Mouse (Mus musculus): Measurements from ENCODE around the gene Cep70. TPM values are rescaled to one million over a fixed set of nuclear protein-coding genes. Genes with fewer than 3 reads are reported as not detected.

The Cep70 gene
- total RNA-seq (2015; ENCODE audit: low replicate concordance) (128 and 183 TPM in 2 replicates), total RNA-seq (2017; ENCODE audit: low replicate concordance) (189 and 248 TPM in 2 replicates)

DNA sequence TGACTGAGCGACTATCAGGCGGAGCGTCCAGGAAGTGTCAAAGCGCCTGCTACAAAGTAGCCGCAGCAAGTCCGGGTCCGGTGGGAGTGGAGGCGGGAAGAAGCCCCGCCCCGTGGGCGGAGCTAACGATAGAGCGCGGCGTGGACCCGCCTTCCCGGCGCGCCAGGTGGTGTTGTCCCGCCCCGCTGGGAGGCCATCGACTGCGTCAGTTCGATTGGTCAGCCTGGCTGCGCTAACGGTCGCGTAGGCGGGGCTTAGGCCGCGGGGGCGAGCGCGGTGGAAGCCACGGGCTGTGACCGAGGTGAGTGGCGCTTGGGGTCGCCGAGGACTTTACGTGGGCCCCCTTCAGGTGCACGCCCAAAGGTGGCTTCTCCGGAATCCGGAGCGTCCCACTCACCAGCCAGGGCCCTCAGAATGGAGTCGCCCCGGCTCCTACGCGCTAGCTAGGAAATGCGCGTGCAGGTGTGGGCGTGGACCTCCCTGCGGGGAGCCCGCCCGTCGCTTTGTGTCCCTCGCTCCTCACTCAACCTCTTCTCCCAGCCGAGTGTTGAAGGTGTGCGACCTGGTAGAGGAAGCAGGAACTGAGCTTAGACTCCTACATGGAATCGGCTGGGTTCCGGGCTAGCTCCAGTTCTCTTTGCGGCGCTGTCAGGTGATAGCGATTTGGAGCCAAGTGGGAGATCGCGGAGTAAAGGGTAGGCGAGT is at the start of gene Cep70:
TSS of gene Cep70 (plus strand) at position 178 of the 705 bp plus-strand sequence.
- peak; percentile 84 for ATAC-seq (replicated peaks; ENCODE audit: low FRiP score, poor library complexity, severe bottlenecking)

DNA sequence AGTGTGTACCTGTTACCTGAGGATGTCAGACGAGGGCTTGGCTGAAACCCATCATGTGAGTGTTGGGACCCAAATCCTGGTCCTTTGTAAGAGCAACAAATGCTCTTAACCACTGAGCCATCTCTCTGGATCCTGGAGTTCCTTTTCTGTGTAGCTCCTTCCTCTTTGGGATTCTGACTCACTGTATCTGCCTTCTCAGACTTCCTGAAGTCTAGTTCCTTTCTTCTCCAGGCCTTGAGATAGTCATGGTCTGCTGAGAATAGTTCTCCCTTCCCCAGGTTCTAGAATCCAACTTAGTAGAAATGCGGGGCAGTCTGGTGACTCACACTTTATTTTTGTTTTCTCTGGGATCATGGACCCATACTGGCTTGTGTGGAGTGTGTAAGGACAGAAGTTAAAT is 30.5 kb upstream of the Cep70 start:
- ATAC-seq (replicated peaks; ENCODE audit: low FRiP score, poor library complexity, severe bottlenecking): no peak

DNA sequence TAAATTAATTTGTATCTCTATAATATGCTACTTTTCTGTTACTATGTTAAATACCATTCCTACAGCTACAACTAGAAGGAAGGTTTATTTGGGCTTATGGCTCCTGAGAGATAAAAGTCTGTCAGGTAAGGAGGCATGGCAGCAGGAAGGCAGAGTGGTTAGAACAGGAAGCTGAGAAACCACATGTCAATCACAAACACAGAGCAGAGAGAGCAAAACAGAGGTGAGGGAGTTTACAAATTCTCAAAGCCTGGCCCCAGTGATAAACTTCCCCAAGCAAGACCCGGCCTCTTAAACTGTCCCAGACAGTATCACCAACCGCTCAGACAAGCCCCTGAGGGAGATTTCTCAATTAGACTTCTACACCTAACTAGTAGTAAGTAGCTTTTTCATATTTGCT is 27.0 kb upstream of the Cep70 start:
- ATAC-seq (replicated peaks; ENCODE audit: low FRiP score, poor library complexity, severe bottlenecking): no peak

DNA sequence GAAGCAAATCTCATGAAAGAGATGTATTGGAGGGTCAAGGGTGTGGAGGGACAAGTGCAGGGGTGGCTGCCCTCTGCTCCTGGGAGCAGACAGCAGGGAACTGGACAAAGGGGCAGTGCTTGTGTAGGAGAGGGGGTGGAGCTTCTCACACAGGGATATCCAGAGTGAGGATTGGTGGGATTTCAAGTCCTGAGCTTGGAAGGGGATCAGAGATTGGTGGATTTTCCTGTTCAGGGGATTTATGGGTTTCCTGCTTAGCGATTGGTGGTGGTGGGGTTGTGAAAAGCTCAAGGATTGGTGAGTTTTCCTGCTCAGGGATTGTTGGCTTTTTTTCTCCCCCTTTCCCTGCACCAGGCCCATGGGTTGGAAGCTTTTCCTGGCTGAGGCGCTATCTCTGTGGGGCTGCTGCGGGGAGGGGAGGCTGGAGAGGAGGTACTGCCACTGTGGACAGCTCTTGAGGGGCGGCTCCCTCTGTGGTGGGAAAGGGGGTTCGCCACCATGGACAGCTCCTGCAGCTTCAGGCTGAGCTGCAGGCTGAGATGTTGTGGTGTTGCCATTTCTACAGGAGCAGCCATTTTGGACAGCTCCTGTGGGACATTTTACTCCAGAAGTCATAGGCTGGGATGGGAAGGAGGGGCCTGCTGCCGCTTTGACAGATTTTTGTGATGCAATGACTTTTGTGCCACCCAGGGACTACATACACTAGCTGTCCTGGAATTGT is 25.0 kb upstream of the Cep70 start:
- ATAC-seq (replicated peaks; ENCODE audit: low FRiP score, poor library complexity, severe bottlenecking): no peak

DNA sequence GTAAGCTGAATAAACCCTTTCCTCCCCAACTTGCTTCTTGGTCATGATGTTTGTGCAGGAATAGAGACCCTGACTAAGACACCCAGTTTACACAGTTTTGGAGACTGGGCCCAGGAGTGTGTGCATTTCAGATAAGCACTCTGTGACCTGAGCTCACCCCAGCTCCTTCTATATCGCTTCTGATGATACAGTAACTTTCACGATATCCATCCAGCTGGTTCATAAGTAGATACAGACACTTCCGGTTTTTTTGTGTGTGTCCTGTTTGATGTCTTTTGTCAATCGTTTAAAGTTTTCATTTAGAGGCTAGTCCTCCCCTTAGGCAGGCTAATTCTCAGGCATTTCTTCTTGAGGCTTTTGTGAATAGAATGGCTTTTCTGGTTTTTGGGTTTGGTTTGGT is 21.5 kb upstream of the Cep70 start:
- 0 out of 2 replicates have a peak, but pooled peaks have one; percentile 61 for ATAC-seq (replicated peaks; ENCODE audit: low FRiP score, poor library complexity, severe bottlenecking)

DNA sequence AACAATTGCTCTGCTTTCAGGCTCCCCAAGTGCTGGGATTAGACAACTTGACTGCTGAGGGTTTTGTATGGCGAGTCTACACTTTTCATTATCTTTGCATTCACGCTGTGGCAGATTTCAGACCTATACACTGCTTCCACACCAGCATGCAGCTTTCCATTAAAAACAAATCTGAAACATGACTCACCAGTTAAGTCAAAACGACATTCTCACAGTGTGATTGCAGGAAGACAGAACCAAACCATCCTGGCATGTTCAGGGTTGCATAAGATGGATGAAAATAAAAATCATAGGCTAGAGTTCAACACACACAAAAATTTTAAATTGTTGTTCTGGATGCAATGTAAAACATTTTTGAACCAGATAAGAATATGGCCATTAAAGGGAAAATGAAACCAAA is 18.6 kb upstream of the Cep70 start:
- no peak for ATAC-seq (replicated peaks; ENCODE audit: low FRiP score, poor library complexity, severe bottlenecking)

DNA sequence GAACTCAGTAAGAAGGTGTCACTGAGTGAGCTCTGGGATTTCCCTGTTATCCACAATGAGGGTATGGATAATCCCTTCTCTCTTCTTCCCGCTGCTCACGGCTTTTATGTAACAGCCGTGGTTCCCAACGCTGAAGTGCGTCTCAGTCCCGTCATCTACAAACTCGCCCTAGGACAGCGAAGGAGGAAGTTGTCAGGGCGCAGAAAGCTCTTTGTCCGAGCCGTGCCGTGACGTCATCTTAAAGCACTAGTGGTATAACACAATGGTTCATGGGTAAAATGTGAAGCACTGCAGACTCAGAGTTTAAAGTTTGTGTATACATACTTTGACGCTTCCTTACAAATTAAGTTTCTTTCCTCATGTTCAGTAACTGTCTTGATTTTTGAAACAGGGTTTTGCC is 13.7 kb upstream of the Cep70 start:
- no peak for ATAC-seq (replicated peaks; ENCODE audit: low FRiP score, poor library complexity, severe bottlenecking)

DNA sequence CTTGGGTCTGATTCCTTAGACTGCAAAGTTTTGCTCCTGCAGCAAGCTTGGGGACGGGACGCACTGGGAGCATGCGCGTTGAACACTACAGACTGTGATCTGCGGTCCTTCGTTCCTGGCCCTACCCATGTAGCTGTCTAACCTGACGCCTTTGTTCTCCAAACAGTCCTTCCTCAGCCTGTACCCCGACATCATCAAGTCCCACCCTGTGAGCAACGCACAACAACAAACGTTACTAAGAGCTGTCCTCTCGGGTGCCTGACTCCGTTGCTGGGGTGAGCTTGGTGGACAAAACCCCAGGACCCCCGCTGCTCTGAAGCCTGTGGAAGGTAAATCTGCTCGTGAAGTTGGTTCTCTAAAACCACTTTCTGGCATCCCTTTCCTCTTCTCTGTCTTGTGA is 6.0 kb upstream of the Cep70 start, which contains the start of gene Faiml:
TSS of gene Faiml (minus strand) at position 101 of the 400 bp plus-strand sequence.
- no peak for ATAC-seq (replicated peaks; ENCODE audit: low FRiP score, poor library complexity, severe bottlenecking)

DNA sequence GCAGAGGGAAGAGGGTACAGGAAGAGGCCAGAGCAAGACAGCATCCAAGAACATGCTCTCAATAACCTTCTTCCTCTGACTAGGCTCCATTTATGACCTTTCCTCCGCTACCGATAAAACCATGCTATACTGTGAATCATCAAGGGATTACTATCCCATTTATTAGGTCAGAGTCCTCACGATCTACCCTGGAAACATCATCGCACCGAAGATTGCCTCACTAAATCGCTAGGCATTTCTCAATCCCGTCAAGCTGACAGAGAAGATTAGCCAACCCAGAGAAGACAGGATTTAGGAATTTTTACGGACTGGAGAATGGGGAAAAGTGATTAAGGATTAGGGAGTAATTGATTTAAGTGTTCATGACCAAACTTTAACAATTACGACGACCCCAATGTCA is 4.9 kb upstream of the Cep70 start:
- ATAC-seq (replicated peaks; ENCODE audit: low FRiP score, poor library complexity, severe bottlenecking): no peak

DNA sequence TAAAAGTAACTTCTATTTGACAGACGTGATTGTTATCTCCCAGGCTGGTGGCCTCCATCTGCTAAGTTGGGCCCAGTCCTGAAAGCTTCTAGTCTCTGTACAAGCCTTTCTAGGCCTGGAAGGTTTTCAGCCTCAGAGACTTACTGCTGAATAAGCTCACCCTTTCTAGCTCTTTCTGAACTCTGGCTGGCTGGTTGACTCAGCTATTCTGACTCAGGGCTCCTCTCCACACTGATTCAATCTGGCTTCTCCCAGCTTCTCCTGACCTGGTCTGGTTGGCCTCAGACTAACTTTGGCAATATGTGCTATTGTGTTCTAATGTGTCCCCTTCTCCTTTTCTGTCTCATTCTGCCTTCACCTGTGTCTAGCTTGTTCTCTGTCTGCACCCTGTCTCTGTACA is 3.9 kb upstream of the Cep70 start:
- no peak for ATAC-seq (replicated peaks; ENCODE audit: low FRiP score, poor library complexity, severe bottlenecking)

DNA sequence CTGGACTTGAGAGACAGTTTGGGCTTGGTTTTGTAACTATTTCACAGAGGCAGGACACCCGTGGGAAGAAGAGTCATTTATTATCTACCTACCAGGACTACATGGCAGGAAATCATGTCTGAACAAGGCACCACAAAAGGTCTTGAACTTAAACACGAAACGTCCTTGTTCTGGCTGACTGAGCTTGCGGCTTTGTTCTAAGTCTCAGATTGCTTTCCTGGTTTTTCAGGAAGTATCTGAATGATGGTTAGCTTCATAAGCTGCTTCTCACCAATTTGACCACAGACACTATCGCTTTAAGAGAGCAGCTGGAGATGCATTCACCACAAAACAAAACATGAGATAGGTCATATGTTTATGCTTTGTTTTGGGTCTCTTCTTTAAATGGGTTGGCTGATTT is 2.6 kb upstream of the Cep70 start:
- no peak for ATAC-seq (replicated peaks; ENCODE audit: low FRiP score, poor library complexity, severe bottlenecking)

DNA sequence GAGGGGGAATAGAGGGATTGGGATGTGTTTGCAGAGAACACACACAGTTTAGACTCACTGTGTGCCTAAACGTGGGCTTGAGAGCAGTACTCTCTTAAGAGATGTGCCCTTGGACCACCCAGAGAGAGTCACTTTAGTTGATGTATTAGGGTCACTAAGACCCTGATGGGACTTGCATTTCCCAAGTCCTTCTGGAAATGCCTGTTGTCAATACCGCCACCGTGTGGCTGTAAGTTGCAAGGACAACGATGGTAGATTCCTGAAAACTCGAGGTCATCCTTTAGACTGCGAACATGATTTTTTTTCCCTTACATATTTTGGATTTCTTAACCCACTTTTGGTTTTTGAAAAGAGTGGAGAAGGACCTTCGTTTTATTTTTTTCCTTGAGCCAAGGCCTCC is 1.1 kb upstream of the Cep70 start:
- ATAC-seq (replicated peaks; ENCODE audit: low FRiP score, poor library complexity, severe bottlenecking): 0 out of 2 replicates have a peak, but pooled peaks have one; percentile 35

DNA sequence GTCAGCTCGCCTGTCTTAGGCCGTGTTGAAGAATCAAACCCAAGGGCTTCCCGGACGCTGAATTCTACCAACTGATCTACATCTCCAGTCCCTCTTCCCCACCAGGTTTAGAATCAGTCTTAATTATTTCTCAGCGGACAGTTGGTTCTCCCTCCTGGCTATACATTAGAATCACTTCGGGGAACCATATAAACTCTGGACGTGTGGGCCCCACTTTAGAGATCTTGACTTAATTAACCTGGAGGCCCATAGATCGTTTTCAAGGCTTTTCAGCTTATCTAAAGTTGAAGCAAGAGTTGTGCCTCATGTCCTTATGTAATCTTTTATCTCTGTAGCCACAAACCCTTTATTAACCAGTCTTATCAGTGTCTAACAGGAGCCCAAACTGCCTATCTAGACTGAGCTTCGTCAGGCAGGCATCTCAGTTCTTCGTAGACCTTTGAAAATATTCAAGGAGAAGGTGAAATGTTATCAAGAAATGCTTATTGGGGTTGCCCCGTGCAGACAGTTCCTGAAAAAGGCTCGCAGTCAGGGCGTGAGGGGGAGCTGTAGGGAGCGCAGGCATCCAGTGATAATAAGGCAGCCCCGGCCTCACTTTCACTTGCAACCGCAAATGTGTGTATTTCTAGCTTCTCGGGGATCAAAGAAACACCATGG is 506 bp upstream of the Cep70 start:
- ATAC-seq (replicated peaks; ENCODE audit: low FRiP score, poor library complexity, severe bottlenecking): peak; percentile 62

DNA sequence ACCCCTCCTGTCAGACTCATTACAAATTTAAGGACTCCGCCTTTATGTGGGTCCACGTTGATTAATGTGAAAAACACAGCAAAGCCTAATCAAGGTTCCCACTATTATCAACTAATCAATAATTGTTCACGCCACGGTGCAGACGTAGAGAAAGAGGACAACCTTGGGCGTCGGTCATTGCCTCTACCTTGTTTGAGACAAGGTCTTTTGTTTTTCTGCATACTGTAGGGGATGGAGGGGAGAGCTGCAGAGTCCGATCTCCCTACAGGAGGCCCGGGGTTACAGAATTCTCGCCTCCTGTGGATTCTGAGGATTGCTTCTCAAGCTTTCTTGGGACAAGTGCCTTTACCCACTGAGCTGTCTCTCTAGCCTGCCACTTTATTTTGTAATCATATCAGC is 727 bp downstream of the Cep70 start:
- ATAC-seq (replicated peaks; ENCODE audit: low FRiP score, poor library complexity, severe bottlenecking): no peak

DNA sequence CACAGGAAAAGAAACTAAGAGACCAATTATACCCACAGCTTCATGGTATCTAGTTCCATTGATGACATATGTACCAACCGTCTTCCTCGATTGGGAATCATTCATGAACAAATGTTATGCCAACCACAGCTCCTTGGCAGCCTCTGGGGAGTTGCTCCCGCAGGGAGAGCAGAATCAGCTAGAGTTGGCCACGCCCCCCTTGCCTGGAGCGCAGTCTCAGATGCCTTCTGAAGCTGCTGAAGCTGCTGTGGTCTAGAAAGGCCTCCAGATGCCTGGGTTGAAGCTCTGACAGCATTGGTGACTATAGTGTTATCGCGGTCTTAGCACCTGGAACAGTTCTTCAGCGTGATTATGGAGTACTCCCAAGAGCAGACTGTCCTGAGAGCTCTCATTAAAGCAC is 5.1 kb downstream of the Cep70 start:
- peak; percentile 78 for ATAC-seq (replicated peaks; ENCODE audit: low FRiP score, poor library complexity, severe bottlenecking)

DNA sequence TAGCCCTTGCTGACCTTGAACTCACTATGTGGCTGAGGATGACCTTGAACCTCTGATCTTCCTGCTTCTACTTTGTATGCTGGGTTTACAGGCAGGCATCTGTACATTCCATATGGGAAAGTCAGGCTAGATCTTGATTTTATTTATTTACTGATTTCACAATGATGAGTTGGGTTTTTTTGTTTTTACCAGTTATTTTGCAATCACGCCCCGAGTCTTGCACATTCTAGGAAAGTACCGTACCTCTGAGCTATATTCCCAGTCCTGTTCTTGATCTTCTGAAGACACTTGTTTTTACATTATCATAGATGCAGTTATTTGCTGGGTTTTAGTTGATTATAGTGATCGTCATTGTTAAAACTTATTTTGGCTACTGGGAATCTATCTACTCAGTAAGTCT is 5.7 kb downstream of the Cep70 start:
- no peak for ATAC-seq (replicated peaks; ENCODE audit: low FRiP score, poor library complexity, severe bottlenecking)

DNA sequence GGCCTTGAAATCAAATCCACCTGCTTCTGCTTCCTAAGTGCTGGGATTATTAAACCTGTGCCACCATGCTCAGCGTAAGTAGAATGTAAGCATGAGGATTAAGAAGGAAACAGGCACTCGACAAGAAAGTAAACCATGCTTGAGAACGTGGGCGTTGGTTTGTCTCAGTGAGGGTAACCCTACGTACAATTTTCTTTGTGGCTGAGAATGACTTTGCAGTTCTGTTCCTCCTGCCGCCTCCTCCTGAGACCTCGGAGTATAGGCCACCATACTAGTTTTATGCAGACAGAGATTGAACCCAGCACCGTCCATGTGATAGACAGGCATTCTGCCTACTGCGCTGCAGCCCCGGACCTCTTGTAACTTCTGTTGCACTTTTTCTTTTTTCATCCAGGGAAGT is 10.7 kb downstream of the Cep70 start:
- ATAC-seq (replicated peaks; ENCODE audit: low FRiP score, poor library complexity, severe bottlenecking): no peak

DNA sequence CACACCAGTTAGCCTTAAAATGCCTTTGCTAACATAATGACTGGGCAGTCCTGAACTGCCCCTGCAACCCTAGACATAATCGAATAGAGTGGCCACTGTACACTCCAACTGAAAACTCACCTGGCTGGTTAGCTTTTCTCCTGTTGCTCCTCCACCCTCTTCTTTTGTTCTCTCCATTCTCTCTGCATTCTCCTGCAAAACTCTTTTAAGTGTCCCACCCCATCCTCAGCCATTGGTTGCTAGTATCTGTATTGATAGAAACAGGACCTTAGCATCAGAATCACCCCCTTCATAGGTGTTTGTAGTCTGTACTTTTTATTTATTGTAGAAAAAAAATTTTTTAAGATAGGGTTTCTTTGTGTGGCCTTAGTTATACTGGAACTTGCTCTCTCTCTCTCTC is 13.0 kb downstream of the Cep70 start:
- ATAC-seq (replicated peaks; ENCODE audit: low FRiP score, poor library complexity, severe bottlenecking): no peak

DNA sequence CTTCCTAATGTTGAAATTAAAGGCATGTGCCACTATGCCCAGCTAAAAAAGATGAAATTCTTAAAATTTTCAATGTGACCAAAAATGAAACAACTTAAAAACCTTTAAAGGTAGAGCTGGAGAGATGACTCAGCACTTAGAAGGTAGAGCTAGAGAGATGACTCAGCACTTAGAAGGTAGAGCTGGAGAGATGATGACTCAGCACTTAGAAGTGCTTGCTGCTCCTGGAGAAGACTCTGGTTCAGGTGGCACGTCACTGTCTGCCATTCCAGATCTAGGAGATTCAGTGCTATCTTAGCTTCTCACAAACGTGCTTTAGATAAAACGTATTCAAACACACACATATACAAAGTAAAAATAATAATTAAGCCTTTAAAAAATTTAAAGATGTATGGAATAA is 13.7 kb downstream of the Cep70 start:
- ATAC-seq (replicated peaks; ENCODE audit: low FRiP score, poor library complexity, severe bottlenecking): peak; percentile 96

DNA sequence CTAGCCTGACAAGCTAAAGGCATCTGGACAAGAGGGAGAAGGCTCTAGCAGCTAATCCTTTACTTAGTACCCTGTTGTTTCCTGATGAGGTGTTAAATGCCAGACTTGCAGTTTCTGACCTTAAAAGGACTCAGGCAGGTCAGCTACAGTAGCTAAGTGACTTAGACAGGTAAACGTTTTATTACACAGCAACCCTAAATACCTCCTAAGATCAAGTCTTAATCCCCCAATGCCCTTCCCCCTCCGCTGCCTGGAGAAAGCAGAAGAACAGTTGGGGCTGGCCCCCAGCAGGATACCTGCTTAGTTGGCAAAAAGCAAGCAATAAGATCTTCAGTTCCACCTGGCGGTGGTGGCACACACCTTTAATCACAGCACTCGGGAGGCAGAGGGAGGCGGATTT is 15.7 kb downstream of the Cep70 start:
- ATAC-seq (replicated peaks; ENCODE audit: low FRiP score, poor library complexity, severe bottlenecking): no peak

DNA sequence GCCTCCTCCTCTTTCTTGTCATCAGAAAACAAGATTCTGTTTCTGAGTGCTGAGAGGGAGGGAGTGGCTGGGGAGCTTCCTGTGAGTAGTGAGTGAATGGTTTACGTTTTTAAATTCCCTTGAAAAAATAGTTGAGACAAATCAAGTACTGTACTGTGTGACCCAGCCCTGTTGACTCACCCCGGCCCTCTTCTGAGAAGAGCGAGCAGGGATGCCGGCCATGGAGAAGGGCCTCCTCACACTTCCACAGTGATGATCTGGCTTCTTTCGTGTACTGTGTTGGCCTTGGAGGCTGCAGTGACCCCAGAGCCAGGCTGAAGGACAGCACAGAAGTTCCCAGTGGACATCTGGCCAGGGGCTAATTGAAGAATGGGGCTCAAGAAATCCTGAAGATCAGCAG is 61.1 kb downstream of the Cep70 start:
- no peak for ATAC-seq (replicated peaks; ENCODE audit: low FRiP score, poor library complexity, severe bottlenecking)

Data from erythroid progenitor cell, adult 5-6 weeks (primary cell).